Mouse (Mus musculus) ES-Bruce4 (cell line): ENCODE data around the gene Ppp2r5d. TPM values are rescaled to one million over a fixed set of nuclear protein-coding genes. Genes with fewer than 3 reads are reported as not detected.

Experiments
- H3K27ac ChIP-seq: 2 replicates; pipeline ENCODE4 v1.5.1; 2012; ENCODE audit warnings: low read length, inconsistent platforms; ENCODE audit not compliant: insufficient read depth
- H3K27me3 ChIP-seq: 2 replicates; pipeline ENCODE4 v1.6.1; 2012; ENCODE audit warnings: mild to moderate bottlenecking, low read length, inconsistent platforms; ENCODE audit not compliant: control insufficient read depth, poor library complexity, insufficient read depth, severe bottlenecking
- H3K36me3 ChIP-seq: 2 replicates; pipeline ENCODE4 v1.6.1; 2012; ENCODE audit warnings: inconsistent platforms, mild to moderate bottlenecking, low read length, moderate library complexity; ENCODE audit not compliant: control insufficient read depth, poor library complexity, insufficient read depth, severe bottlenecking
- H3K4me1 ChIP-seq: one replicate; pipeline ENCODE4 v1.8.1; 2011; ENCODE audit warnings: low read length; ENCODE audit not compliant: control insufficient read depth, insufficient read depth
- H3K4me3 ChIP-seq: 2 replicates; pipeline ENCODE4 v1.5.1; 2011; ENCODE audit warnings: low read depth, mild to moderate bottlenecking, low read length
- H3K9ac ChIP-seq: 2 replicates; pipeline ENCODE4 v1.6.1; 2012; ENCODE audit warnings: low read depth, mild to moderate bottlenecking, inconsistent platforms; ENCODE audit not compliant: poor library complexity, severe bottlenecking
- H3K9me3 ChIP-seq: replicated peaks from 2 replicates; pipeline ENCODE4 v1.6.1; 2012; ENCODE audit warnings: mild to moderate bottlenecking, low read length, inconsistent platforms; ENCODE audit not compliant: control insufficient read depth, poor library complexity, insufficient read depth, severe bottlenecking
- CTCF ChIP-seq: IDR thresholded peaks from one replicate; pipeline ENCODE4 v1.8.1; 2011; ENCODE audit warnings: low read depth, low read length
- EP300 ChIP-seq: IDR thresholded peaks from 2 replicates; pipeline ENCODE4 v1.6.1; 2011; ENCODE audit warnings: low read depth, low read length; ENCODE audit not compliant: insufficient read depth
- POLR2A ChIP-seq: IDR thresholded peaks from one replicate; pipeline ENCODE4 v1.8.1; 2011; ENCODE audit warnings: low read length; ENCODE audit not compliant: insufficient read depth
- polyA plus RNA-seq: library from polyadenylated mRNA; stranded (reverse); fragments of >200 nt; gene quantifications from 2 replicates; pipeline ENCODE4 v1.2.4, GENCODE M21; 2011; ENCODE audit warnings: low read depth; ENCODE audit not compliant: missing spikeins, insufficient read depth, insufficient read length

Ppp2r5d gene
- polyA plus RNA-seq, 1 experiment, result 97.3 TPM

GRCm38 (mm10) chr17:46725731-46726645 is 21.1 kb upstream of the Ppp2r5d start:
- H3K27ac ChIP-seq, result no peak overlapping the region
- no peaks in the 10 kb centered on the region for H3K27me3 ChIP-seq
- H3K9ac ChIP-seq, result no peak overlapping the region
- H3K4me1 ChIP-seq, result no peaks in the 10 kb centered on the region
- TF ChIP-seq POLR2A, result no peak
- no peak for TF ChIP-seq CTCF
- TF ChIP-seq EP300, result no peak
- no peak overlapping the region for H3K4me3 ChIP-seq
- H3K9me3 ChIP-seq, result no peaks in the 10 kb centered on the region
- H3K36me3 ChIP-seq, result no peaks in the 10 kb centered on the region

GRCm38 (mm10) chr17:46725273-46725672 is 20.4 kb upstream of the Ppp2r5d start:
- no peaks in the 10 kb centered on the region for H3K36me3 ChIP-seq
- no peak overlapping the region for H3K27ac ChIP-seq
- no peaks in the 10 kb centered on the region for H3K9me3 ChIP-seq
- H3K4me1 ChIP-seq, result no peaks in the 10 kb centered on the region
- H3K27me3 ChIP-seq, result no peaks in the 10 kb centered on the region
- H3K9ac ChIP-seq, result no peak overlapping the region
- H3K4me3 ChIP-seq, result no peak overlapping the region
- TF ChIP-seq POLR2A, result no peak
- TF ChIP-seq EP300, result no peak
- peak; percentile 69 for TF ChIP-seq CTCF

- no peaks in the 10 kb centered on the region for H3K9me3 ChIP-seq
- H3K4me3 ChIP-seq, result no peak overlapping the region
- TF ChIP-seq POLR2A (no peak), CTCF (no peak)
- no peak overlapping the region for H3K27ac ChIP-seq
- H3K36me3 ChIP-seq, result no peaks in the 10 kb centered on the region
- H3K27me3 ChIP-seq, result no peaks in the 10 kb centered on the region
- no peak overlapping the region for H3K9ac ChIP-seq
- no peaks in the 10 kb centered on the region for H3K4me1 ChIP-seq
Observed at GRCm38 (mm10) chr17:46724477-46725084, 19.7 kb upstream of the Ppp2r5d start.

- H3K4me1 ChIP-seq, result no peaks in the 10 kb centered on the region
- H3K27me3 ChIP-seq, result no peaks in the 10 kb centered on the region
- H3K27ac ChIP-seq, result no peak overlapping the region
- no peak overlapping the region for H3K4me3 ChIP-seq
- no peak overlapping the region for H3K9ac ChIP-seq
- no peaks in the 10 kb centered on the region for H3K36me3 ChIP-seq
- H3K9me3 ChIP-seq, result no peaks in the 10 kb centered on the region
- TF ChIP-seq POLR2A, result no peak
- TF ChIP-seq CTCF, result no peak
- TF ChIP-seq EP300, result no peak
Observed at GRCm38 (mm10) chr17:46721077-46721476, 16.2 kb upstream of the Ppp2r5d start.

GRCm38 (mm10) chr17:46714756-46715481 is 10.0 kb upstream of the Ppp2r5d start:
- no peaks in the 10 kb centered on the region for H3K4me1 ChIP-seq
- H3K9ac ChIP-seq, result no peak overlapping the region
- no peak overlapping the region for H3K4me3 ChIP-seq
- no peaks in the 10 kb centered on the region for H3K27me3 ChIP-seq
- no peaks in the 10 kb centered on the region for H3K9me3 ChIP-seq
- H3K27ac ChIP-seq, result no peak overlapping the region
- TF ChIP-seq EP300, result no peak
- TF ChIP-seq POLR2A, result no peak
- no peak for TF ChIP-seq CTCF
- H3K36me3 ChIP-seq, result 0 out of 2 replicates have a peak, but pooled peaks cover 5% of the 10 kb centered on the region

GRCm38 (mm10) chr17:46713849-46714248 is 8.9 kb upstream of the Ppp2r5d start:
- Histone ChIP-seq H3K36me3 (0 out of 2 replicates have a peak, but pooled peaks cover 5% of the 10 kb centered on the region), H3K4me1 (no peaks in the 10 kb centered on the region), H3K9me3 (no peaks in the 10 kb centered on the region), H3K27me3 (no peaks in the 10 kb centered on the region), H3K9ac (no peak overlapping the region), H3K27ac (no peak overlapping the region), H3K4me3 (no peak overlapping the region)
- TF ChIP-seq EP300, result no peak
- no peak for TF ChIP-seq CTCF
- TF ChIP-seq POLR2A, result no peak
